Mouse (Mus musculus) olfactory bulb, adult 2 months (tissue): ENCODE data around the gene Psmb4.

Source experiments
- CTCF ChIP-seq: fragments of 200-500 bp; IDR thresholded peaks from 2 replicates; pipeline ENCODE4 v1.5.1; 2012; ENCODE audit warnings: low read depth, mild to moderate bottlenecking, low read length, moderate library complexity; ENCODE audit not compliant: insufficient read depth
- POLR2A ChIP-seq: fragments of 200-500 bp; IDR thresholded peaks from 2 replicates; pipeline ENCODE4 v1.6.1; 2012; ENCODE audit warnings: mild to moderate bottlenecking, low read depth, low read length, moderate library complexity; ENCODE audit not compliant: insufficient read depth

DNA sequence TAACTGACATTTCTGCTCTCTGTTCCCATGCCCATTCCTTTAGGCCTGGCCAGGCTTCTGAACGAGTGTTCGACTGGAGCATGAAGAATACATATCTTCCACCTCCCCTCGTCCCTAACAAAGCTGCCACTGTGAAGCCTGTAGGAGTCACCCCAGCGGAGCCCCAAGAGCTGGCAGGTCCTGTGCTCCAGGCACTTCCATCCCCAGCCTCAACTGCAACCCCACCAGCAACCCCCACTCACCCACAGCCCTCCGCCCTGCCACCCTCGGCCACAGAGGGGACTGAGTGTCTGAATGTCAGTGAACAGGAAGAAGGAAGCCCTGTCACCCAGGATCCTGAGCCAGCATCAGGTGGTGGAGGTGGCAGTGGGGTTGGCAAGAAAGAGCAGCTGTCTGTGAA lies 8.1 kb downstream of the Psmb4 start:
- TF ChIP-seq POLR2A: no peak
- TF ChIP-seq CTCF: no peak
